Mouse (Mus musculus): ENCODE results near the gene Tedc1.
"Not testable (repeated sequence)": the region's sequence is repeated elsewhere in the genome, so short reads cannot be mapped to it uniquely, and the experiment has no call there.

Tedc1 gene

GRCm38 (mm10) chr12:113154747-113155075, 1.5 kb upstream of the Tedc1 start:
- no peak for DNase-seq

GRCm38 (mm10) chr12:113155076-113155771, 997 bp upstream of the Tedc1 start:
- DNase-seq: peak; percentile 82

GRCm38 (mm10) chr12:113156540-113156929, 314 bp downstream of the Tedc1 start:
- DNase-seq: no peak

GRCm38 (mm10) chr12:113157002-113157401, 781 bp downstream of the Tedc1 start:
- no peak for DNase-seq

GRCm38 (mm10) chr12:113157521-113157920, 1.3 kb downstream of the Tedc1 start:
- no peak for DNase-seq

GRCm38 (mm10) chr12:113157971-113158370, 1.8 kb downstream of the Tedc1 start:
- DNase-seq: no peak

- DNase-seq: no peak
These were observed 7.4 kb downstream of the Tedc1 start for GRCm38 (mm10) chr12:113163561-113164006.

- DNase-seq: no peak
These were observed 11.9 kb downstream of the Tedc1 start for GRCm38 (mm10) chr12:113168031-113168536.

GRCm38 (mm10) chr12:113176960-113177725, 20.9 kb downstream of the Tedc1 start:
- DNase-seq: no peak

GRCm38 (mm10) chr12:113181020-113181419, 24.8 kb downstream of the Tedc1 start:
- no peak for DNase-seq

- DNase-seq: no peak
These were observed 28.7 kb downstream of the Tedc1 start for GRCm38 (mm10) chr12:113184945-113185344.

- DNase-seq: no peak
These were observed 29.4 kb downstream of the Tedc1 start, which contains the start of gene Tmem121 for GRCm38 (mm10) chr12:113185442-113186291. TSS of gene Tmem121 (plus strand) at chr12:113185930.

- no peak for DNase-seq
These were observed 30.2 kb downstream of the Tedc1 start for GRCm38 (mm10) chr12:113186326-113187010.

GRCm38 (mm10) chr12:113187011-113187375, 30.8 kb downstream of the Tedc1 start:
- no peak for DNase-seq

GRCm38 (mm10) chr12:113187584-113188295, 31.5 kb downstream of the Tedc1 start:
- DNase-seq: peak; percentile 82

- DNase-seq: no peak
These were observed 32.3 kb downstream of the Tedc1 start for GRCm38 (mm10) chr12:113188349-113189055.

GRCm38 (mm10) chr12:113193423-113193822, 37.2 kb downstream of the Tedc1 start:
- DNase-seq: no peak

- not testable (repeated sequence) for DNase-seq
These were observed 42.9 kb downstream of the Tedc1 start for GRCm38 (mm10) chr12:113199132-113199531.

GRCm38 (mm10) chr12:113201301-113201700, 45.1 kb downstream of the Tedc1 start:
- DNase-seq: no peak

- DNase-seq: no peak
These were observed 45.8 kb downstream of the Tedc1 start for GRCm38 (mm10) chr12:113202008-113202407.

- DNase-seq: no peak
These were observed 47.3 kb downstream of the Tedc1 start for GRCm38 (mm10) chr12:113203522-113203921.

Measured in lung, postnatal 36 days (tissue).